Mouse (Mus musculus): Measurements from ENCODE around the gene Chp1. TPM values are rescaled to one million over a fixed set of nuclear protein-coding genes. Genes with fewer than 3 reads are reported as not detected.
"Not testable (repeated sequence)": the region's sequence is repeated elsewhere in the genome, so short reads cannot be mapped to it uniquely, and the experiment has no call there.

Gene Chp1
- polyA plus RNA-seq, 1 experiment from 2014 or later: 61.7 TPM

DNA sequence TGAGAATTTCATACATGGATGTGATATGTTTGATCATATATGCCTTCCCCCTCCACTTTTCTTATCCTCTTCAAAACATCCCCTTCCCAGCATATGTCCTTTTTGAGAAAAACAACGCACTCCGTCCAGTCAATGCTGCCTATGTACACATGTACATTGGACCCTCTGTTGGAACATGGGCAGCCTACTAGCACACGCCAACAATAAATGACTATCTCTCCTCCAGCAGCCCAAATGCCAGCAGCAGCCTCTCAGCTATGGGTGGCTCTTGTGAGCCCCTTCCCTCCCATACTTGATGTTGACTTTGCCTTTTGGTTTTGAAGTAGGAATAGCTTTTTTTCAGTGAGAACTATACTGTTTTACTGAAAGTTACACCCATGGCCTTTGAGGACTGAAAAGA lies 34.1 kb downstream of the Chp1 start:
- Histone ChIP-seq H3K27me3 (no peaks in the 10 kb centered on the region), H3K9ac (no peak overlapping the region), H3K4me3 (replicated peaks) (no peak overlapping the region), H3K27ac (no peak overlapping the region), H3K36me3 (replicated peaks) (no peaks in the 10 kb centered on the region; the same call in 1 of the 2 replicates), H3K4me2 (no peak overlapping the region), H3K9me3 (no peaks in the 10 kb centered on the region), H3K4me1 (no peaks in the 10 kb centered on the region)
- WGBS: 96% methylated on average over 3 of the region's 3 CpGs
- no peak for ATAC-seq (ENCODE audit: low FRiP score)

- no peak overlapping the region for H3K4me2 ChIP-seq
- 47% methylated on average over 2 of the region's 2 CpGs for WGBS
- H3K4me1 ChIP-seq: no peaks in the 10 kb centered on the region
- H3K9me3 ChIP-seq: no peaks in the 10 kb centered on the region
- H3K36me3 ChIP-seq (replicated peaks): no peaks in the 10 kb centered on the region; the same call in 1 of the 2 replicates
- no peak overlapping the region for H3K27ac ChIP-seq
- H3K4me3 ChIP-seq (replicated peaks): no peak overlapping the region
- H3K27me3 ChIP-seq: no peaks in the 10 kb centered on the region
- no peak for ATAC-seq (ENCODE audit: low FRiP score)
- H3K9ac ChIP-seq: no peak overlapping the region
Measured at GRCm38 (mm10) chr2:119583439-119583838, 35.9 kb downstream of the Chp1 start.

DNA sequence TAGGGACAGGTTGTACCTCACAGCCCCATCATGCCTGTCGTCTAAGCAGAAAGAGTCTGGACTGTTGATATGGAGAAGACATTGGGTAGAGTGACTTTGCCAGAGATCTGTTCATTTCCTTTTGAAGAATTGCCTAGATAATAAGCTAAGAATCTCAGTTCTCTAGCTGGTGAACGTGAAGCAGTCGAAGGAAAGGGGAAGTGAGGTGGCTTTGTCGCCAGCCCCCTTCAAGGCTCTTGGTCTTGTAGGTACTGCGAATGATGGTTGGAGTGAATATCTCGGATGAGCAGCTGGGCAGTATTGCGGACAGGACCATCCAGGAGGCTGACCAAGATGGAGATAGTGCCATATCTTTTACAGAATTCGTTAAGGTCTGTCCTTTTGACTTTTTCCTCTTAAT lies 36.8 kb downstream of the Chp1 start:
- Histone ChIP-seq H3K4me3 (replicated peaks) (no peak overlapping the region), H3K27ac (no peak overlapping the region), H3K9ac (no peak overlapping the region), H3K9me3 (no peaks in the 10 kb centered on the region), H3K27me3 (no peaks in the 10 kb centered on the region), H3K4me2 (no peak overlapping the region), H3K4me1 (no peaks in the 10 kb centered on the region), H3K36me3 (replicated peaks) (no peaks in the 10 kb centered on the region; the same call in 1 of the 2 replicates)
- whole genome bisulfite sequencing: 88% methylated on average over 8 of the region's 8 CpGs
- no peak for ATAC-seq (ENCODE audit: low FRiP score)

- no peak overlapping the region for H3K9ac ChIP-seq
- no peak overlapping the region for H3K4me2 ChIP-seq
- ATAC-seq (ENCODE audit: low FRiP score): no peak
- H3K9me3 ChIP-seq: no peaks in the 10 kb centered on the region
- peaks cover 7% of the 10 kb centered on the region for H3K36me3 ChIP-seq (replicated peaks)
- H3K4me1 ChIP-seq: no peaks in the 10 kb centered on the region
- 17% methylated on average over 4 of the region's 4 CpGs for WGBS
- no peaks in the 10 kb centered on the region for H3K27me3 ChIP-seq
- no peak overlapping the region for H3K4me3 ChIP-seq (replicated peaks)
- no peak overlapping the region for H3K27ac ChIP-seq
Measured at GRCm38 (mm10) chr2:119587383-119587782, 39.9 kb downstream of the Chp1 start.

DNA sequence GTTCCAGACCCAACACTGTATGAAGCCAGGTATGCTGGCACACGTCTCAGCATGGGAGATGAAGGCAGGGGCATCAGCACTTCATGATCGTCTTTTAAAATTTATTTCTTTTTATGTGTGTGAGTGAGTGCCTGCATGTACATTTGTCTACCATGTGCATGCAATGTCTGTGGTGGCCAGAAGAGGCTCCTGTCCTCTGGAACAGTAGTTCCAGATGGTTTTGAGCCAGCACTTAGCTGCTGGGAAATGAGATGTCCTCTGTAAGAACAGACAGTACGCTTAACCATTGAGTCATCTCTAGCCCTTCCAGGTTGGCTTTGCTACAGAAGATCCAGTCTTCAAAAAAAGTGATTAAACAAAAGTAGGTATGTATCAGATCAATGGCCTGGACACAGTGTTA lies 43.8 kb downstream of the Chp1 start:
- H3K27me3 ChIP-seq: no peaks in the 10 kb centered on the region
- no peak overlapping the region for H3K27ac ChIP-seq
- H3K36me3 ChIP-seq (replicated peaks): peaks cover 8% of the 10 kb centered on the region
- H3K4me2 ChIP-seq: no peak overlapping the region
- H3K9ac ChIP-seq: no peak overlapping the region
- no peak for ATAC-seq (ENCODE audit: low FRiP score)
- H3K4me1 ChIP-seq: peaks cover 16% of the 10 kb centered on the region
- no peaks in the 10 kb centered on the region for H3K9me3 ChIP-seq
- no peak overlapping the region for H3K4me3 ChIP-seq (replicated peaks)
- WGBS: 93% methylated on average over 3 of the region's 3 CpGs

DNA sequence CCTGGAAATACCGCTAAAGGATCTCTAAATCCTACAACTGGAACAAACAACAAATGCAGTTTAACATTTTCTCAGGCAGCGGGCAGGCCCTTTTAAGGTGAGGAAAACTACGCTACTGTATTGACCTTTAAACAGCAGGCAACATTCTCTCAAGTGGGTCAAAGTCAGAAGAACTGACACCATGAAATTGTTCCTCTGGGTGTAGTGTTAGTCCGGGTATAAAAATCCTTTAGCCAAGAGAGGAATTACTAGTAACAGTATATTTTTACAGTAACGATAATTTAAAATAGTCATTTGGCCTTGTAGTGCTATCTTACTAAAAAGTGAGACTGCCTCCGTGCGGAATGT lies 46.2 kb downstream of the Chp1 start:
- Histone ChIP-seq H3K9ac (no peak overlapping the region), H3K4me2 (peak overlapping the region; percentile 47), H3K4me1 (peaks cover 29% of the 10 kb centered on the region), H3K27me3 (no peaks in the 10 kb centered on the region), H3K27ac (peak overlapping the region; percentile 78), H3K36me3 (replicated peaks) (peaks cover 29% of the 10 kb centered on the region), H3K4me3 (replicated peaks) (peak overlapping the region; percentile 83), H3K9me3 (no peaks in the 10 kb centered on the region)
- peak; percentile 27; the same call in 1 of the 2 replicates for ATAC-seq (ENCODE audit: low FRiP score)
- 11% methylated on average over 7 of the region's 7 CpGs for WGBS

GRCm38 (mm10) chr2:119594113-119594981 lies 46.9 kb downstream of the Chp1 start:
- peaks cover 29% of the 10 kb centered on the region for H3K4me1 ChIP-seq

GRCm38 (mm10) chr2:119595308-119595707 lies 47.8 kb downstream of the Chp1 start:
- Histone ChIP-seq H3K27me3 (no peaks in the 10 kb centered on the region), H3K4me2 (peak overlapping the region; percentile 63), H3K27ac (no peak overlapping the region), H3K9ac (peak overlapping the region; percentile 91), H3K9me3 (no peaks in the 10 kb centered on the region), H3K36me3 (replicated peaks) (peaks cover 42% of the 10 kb centered on the region), H3K4me1 (peaks cover 29% of the 10 kb centered on the region), H3K4me3 (replicated peaks) (peak overlapping the region; percentile 83)
- 63% methylated on average over 4 of the region's 4 CpGs for WGBS
- ATAC-seq (ENCODE audit: low FRiP score): no peak

More at GRCm38 (mm10) chr2:119594113-119594981, 46.9 kb downstream of the Chp1 start:
- Histone ChIP-seq H3K27me3 (no peaks in the 10 kb centered on the region), H3K9ac (peak overlapping the region; percentile 91), H3K9me3 (no peaks in the 10 kb centered on the region), H3K27ac (peak overlapping the region; percentile 84), H3K36me3 (replicated peaks) (peaks cover 34% of the 10 kb centered on the region), H3K4me2 (peak overlapping the region; percentile 63), H3K4me3 (replicated peaks) (peak overlapping the region; percentile 83)
- under 1% methylated on average over 61 of the region's 61 CpGs for WGBS
- peak; percentile 97 for ATAC-seq (ENCODE audit: low FRiP score)

DNA sequence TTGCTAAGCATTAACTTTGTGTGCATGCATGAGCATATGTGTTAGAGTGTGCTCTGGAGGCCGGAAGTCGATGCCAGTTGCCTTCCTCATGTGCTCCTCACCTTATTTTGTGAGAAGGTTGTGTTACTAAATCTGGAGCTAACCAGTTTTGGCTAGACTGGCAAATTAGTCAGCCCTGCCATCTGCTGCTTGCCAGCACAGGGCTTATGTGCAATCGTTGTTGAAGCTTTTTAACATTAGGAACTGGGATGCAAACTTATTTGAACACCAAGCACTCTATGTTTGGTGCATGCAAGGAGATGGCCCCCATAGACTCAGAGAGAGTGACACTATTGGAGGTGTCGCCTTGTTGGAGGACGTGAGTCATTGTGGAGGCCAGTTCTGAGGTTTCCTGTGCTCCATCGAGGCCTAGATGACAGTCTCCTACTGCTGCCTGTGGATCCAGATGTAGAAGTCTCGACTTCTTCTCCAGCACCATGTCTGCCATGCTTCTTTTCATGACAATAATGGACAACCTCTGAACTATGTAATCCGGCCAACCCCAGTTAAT lies 49.4 kb downstream of the Chp1 start:
- Histone ChIP-seq H3K4me3 (replicated peaks) (no peak overlapping the region), H3K4me1 (peaks cover 33% of the 10 kb centered on the region), H3K27me3 (no peaks in the 10 kb centered on the region), H3K4me2 (no peak overlapping the region), H3K9ac (no peak overlapping the region), H3K27ac (no peak overlapping the region), H3K36me3 (replicated peaks) (peaks cover 46% of the 10 kb centered on the region), H3K9me3 (no peaks in the 10 kb centered on the region)
- WGBS: 95% methylated on average over 8 of the region's 8 CpGs
- ATAC-seq (ENCODE audit: low FRiP score): no peak

DNA sequence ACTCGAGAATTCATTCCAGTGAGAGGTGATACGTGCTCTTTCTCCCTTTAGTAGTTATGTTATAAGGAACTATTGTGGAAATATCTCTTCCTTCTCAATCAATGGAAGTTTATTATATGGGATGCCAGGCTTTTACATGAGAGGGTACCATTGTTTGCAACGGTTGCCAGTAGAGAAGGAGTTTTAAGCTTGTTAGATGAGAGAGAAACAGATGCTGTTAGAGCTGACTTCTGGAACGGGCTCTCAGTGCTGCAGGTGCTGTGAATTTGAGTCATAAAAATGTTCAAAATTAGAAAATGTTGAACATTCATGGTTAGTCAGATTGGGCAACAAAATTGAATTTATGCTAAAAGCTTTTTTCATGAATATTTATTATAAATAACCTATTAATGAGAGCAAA lies 53.5 kb downstream of the Chp1 start:
- 91% methylated on average over 4 of the region's 4 CpGs for WGBS
- no peak overlapping the region for H3K4me2 ChIP-seq
- H3K4me1 ChIP-seq: peaks cover 18% of the 10 kb centered on the region
- H3K4me3 ChIP-seq (replicated peaks): no peak overlapping the region
- H3K27me3 ChIP-seq: no peaks in the 10 kb centered on the region
- no peak overlapping the region for H3K9ac ChIP-seq
- H3K9me3 ChIP-seq: no peaks in the 10 kb centered on the region
- H3K27ac ChIP-seq: no peak overlapping the region
- peaks cover 75% of the 10 kb centered on the region for H3K36me3 ChIP-seq (replicated peaks)
- no peak for ATAC-seq (ENCODE audit: low FRiP score)

DNA sequence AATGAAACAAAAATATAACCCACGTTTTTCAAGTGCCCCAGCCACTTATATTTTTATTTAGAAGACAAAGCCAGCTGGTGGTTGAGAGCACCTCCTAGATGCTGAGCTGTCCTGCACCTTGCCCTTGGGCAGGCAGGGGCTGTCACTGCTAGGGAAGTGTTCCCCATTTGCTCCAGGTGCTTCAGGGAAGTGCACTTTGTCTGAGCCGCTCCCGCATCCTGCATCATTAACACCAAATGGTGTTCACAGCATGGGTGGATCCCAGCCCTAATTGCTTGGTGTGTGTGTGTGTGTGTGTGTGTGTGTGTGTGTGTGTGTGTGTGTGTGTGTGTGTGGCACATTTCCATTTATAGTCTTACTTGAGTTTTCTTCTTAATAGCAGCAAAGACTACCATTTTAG lies 54.1 kb downstream of the Chp1 start:
- not testable (repeated sequence) for H3K9ac ChIP-seq; H3K9me3 ChIP-seq; H3K27me3 ChIP-seq; H3K4me3 ChIP-seq (replicated peaks); ATAC-seq (ENCODE audit: low FRiP score); H3K27ac ChIP-seq; H3K4me2 ChIP-seq
- H3K36me3 ChIP-seq (replicated peaks): peaks cover 75% of the 10 kb centered on the region
- H3K4me1 ChIP-seq: peaks cover 14% of the 10 kb centered on the region
- WGBS: 71% methylated on average over 3 of the region's 3 CpGs

DNA sequence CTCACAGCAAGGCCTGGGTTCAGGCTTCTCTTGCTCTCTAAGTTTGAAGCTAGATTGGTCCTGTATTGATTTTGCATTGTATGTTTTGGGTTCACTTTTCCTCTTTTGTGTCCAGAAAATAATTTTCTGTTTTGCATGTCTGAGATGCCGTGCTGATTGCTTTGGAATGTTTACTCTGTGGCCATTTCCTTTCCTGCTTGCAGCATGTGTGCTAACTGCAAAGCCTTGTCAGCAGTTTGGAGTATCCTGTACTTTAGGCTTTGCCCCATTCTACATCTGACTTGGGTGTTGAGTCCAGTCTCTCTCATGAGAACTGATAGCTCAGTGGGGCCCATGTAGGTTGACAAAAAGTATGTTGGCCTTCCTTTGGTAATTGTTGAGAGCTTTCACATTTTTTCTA lies 55.0 kb downstream of the Chp1 start:
- H3K36me3 ChIP-seq (replicated peaks): peaks cover 75% of the 10 kb centered on the region
- 81% methylated on average over 1 of the region's 1 CpGs for WGBS

DNA sequence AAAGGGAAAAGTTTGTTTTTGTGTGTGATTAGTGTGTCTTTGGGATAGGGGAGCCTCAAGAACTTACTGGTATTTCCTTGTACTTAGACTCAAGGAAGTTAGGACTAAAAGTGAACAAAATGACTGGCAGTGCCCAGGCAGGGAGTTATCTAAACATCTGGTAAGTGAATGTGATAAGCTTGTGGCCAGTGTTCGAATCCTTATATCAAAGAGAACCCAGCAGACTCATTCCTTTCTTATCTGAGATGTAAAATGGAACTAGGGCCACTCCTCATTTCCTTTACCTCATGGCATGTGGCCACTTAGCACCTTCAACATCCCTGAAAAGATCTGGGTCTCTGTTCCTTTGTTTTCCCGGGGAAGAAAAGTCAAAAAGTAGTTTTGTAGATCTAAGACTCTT lies 56.4 kb downstream of the Chp1 start:
- Histone ChIP-seq H3K27me3 (no peaks in the 10 kb centered on the region), H3K36me3 (replicated peaks) (peaks cover 74% of the 10 kb centered on the region), H3K4me2 (no peak overlapping the region), H3K4me1 (0 out of 2 replicates have a peak, but pooled peaks cover 4% of the 10 kb centered on the region), H3K27ac (no peak overlapping the region), H3K9me3 (no peaks in the 10 kb centered on the region), H3K4me3 (replicated peaks) (no peak overlapping the region), H3K9ac (no peak overlapping the region)
- no peak for ATAC-seq (ENCODE audit: low FRiP score)
- WGBS: 87% methylated on average over 2 of the region's 2 CpGs

More for the DNA sequence above, 55.0 kb downstream of the Chp1 start:
- Histone ChIP-seq H3K9me3 (no peaks in the 10 kb centered on the region), H3K4me1 (peaks cover 9% of the 10 kb centered on the region; the same call in 1 of the 2 replicates), H3K9ac (no peak overlapping the region), H3K4me3 (replicated peaks) (no peak overlapping the region), H3K27me3 (no peaks in the 10 kb centered on the region), H3K27ac (no peak overlapping the region), H3K4me2 (no peak overlapping the region)
- ATAC-seq (ENCODE audit: low FRiP score): no peak

All from forebrain, embryonic 12.5 days (tissue).